Mouse (Mus musculus) lung, embryonic 15.5 days (tissue): ENCODE results near the gene Paqr4. TPM values are rescaled to one million over a fixed set of nuclear protein-coding genes. Genes with fewer than 3 reads are reported as not detected.
"Not testable (repeated sequence)": the region's sequence is repeated elsewhere in the genome, so short reads cannot be mapped to it uniquely, and the experiment has no call there.

Experiments
- ATAC-seq: fragments of 200-750 bp; cut with Nextera tagmentation; 2 replicates; pipeline ENCODE4 v1.8.0; 2017; ENCODE audit warnings: moderate number of reproducible peaks, borderline replicate concordance; ENCODE audit not compliant: low FRiP score, low TSS enrichment; ENCODE audit errors: extremely low read depth
- H3K27ac ChIP-seq: fragments of 300-500 bp; sonication (generic); 2 replicates; pipeline ENCODE4 v1.5.1; 2015; ENCODE audit warnings: moderate library complexity, mild to moderate bottlenecking, inconsistent platforms
- H3K27me3 ChIP-seq: fragments of 300-500 bp; sonication (generic); 2 replicates; pipeline ENCODE4 v1.6.1; 2015; ENCODE audit warnings: inconsistent platforms
- H3K36me3 ChIP-seq: fragments of 300-500 bp; sonication (generic); 2 replicates; pipeline ENCODE4 v1.6.1; 2015; ENCODE audit warnings: inconsistent platforms
- H3K4me1 ChIP-seq: fragments of 300-500 bp; sonication (generic); 2 replicates; pipeline ENCODE4 v1.6.1; 2015; ENCODE audit warnings: inconsistent platforms
- H3K4me2 ChIP-seq: fragments of 300-500 bp; sonication (generic); 2 replicates; pipeline ENCODE4 v1.6.1; 2015; ENCODE audit warnings: inconsistent platforms, mild to moderate bottlenecking, moderate library complexity
- H3K4me3 ChIP-seq: fragments of 300-500 bp; sonication (generic); 2 replicates; pipeline ENCODE4 v1.5.1; 2015; ENCODE audit warnings: mild to moderate bottlenecking, inconsistent platforms
- H3K9ac ChIP-seq: fragments of 300-500 bp; sonication (generic); 2 replicates; pipeline ENCODE4 v1.6.1; 2015; ENCODE audit warnings: inconsistent platforms
- H3K9me3 ChIP-seq: fragments of 300-500 bp; sonication (generic); 2 replicates; pipeline ENCODE4 v1.6.1; 2016; ENCODE audit warnings: inconsistent platforms
- WGBS: fragments of 180-500 bp; shearing (Covaris S2); methylation state at CpG from one replicate; pipeline ENCODE4 v1.1.7; 2015; 5-methylcytosine and 5-hydroxymethylcytosine counted together
- polyA plus RNA-seq: library from polyadenylated mRNA; unstranded; fragments of >200 nt; fragmentation: Nextera tagmentation; extraction: Ambion mirVana; gene quantifications from 2 replicates; pipeline ENCODE4 v1.2.1, GENCODE M21; 2015

Gene Paqr4
- 43.9 and 46.7 TPM in 2 replicates for polyA plus RNA-seq

GRCm38 (mm10) chr17:23740598-23741021 lies at the start of gene Paqr4:
Gene Paqr4 (minus strand): TSS chr17:23740867.
- Histone ChIP-seq H3K36me3 (peaks cover 14% of the 10 kb centered on the region), H3K27ac (peak within 1 kb of the TSS; percentile 73), H3K4me3 (peak within 1 kb of the TSS; percentile 66), H3K27me3 (peaks cover 52% of the 10 kb centered on the region), H3K4me1 (peaks cover 48% of the 10 kb centered on the region), H3K9ac (peak within 1 kb of the TSS; percentile 70), H3K4me2 (peak within 1 kb of the TSS; percentile 96), H3K9me3 (no peaks in the 10 kb centered on the region)
- 5% methylated on average over 13 of the region's 13 CpGs for WGBS
- peak; percentile 1; the same call in 1 of the 2 replicates for ATAC-seq

- H3K9me3 ChIP-seq, result no peaks in the 10 kb centered on the region
- H3K27ac ChIP-seq, result peak overlapping the region; percentile 81
- H3K9ac ChIP-seq, result peak overlapping the region; percentile 58
- peak overlapping the region; percentile 48 for H3K4me3 ChIP-seq
- H3K4me2 ChIP-seq, result peak overlapping the region; percentile 81
- 20% methylated on average over 8 of the region's 8 CpGs for WGBS
- H3K4me1 ChIP-seq, result peaks cover 27% of the 10 kb centered on the region
- no peaks in the 10 kb centered on the region for H3K27me3 ChIP-seq
- H3K36me3 ChIP-seq, result no peaks in the 10 kb centered on the region
- no peak for ATAC-seq
Observed at GRCm38 (mm10) chr17:23789749-23790268, 49.1 kb upstream of the Paqr4 start.

- peaks cover 27% of the 10 kb centered on the region for H3K4me1 ChIP-seq
- no peak overlapping the region for H3K4me2 ChIP-seq
- H3K27me3 ChIP-seq, result no peaks in the 10 kb centered on the region
- no peak overlapping the region for H3K9ac ChIP-seq
- H3K9me3 ChIP-seq, result no peaks in the 10 kb centered on the region
- ATAC-seq, result no peak
- WGBS, result 83% methylated on average over 4 of the region's 4 CpGs
- no peak overlapping the region for H3K4me3 ChIP-seq
- no peak overlapping the region for H3K27ac ChIP-seq
- no peaks in the 10 kb centered on the region for H3K36me3 ChIP-seq
Observed at GRCm38 (mm10) chr17:23788973-23789372, 48.3 kb upstream of the Paqr4 start.

GRCm38 (mm10) chr17:23786510-23786931 lies 45.9 kb upstream of the Paqr4 start:
- H3K9ac ChIP-seq, result peak overlapping the region; percentile 58; the same call in 1 of the 2 replicates
- H3K4me1 ChIP-seq, result peaks cover 27% of the 10 kb centered on the region
- no peak overlapping the region for H3K27ac ChIP-seq
- no peak for ATAC-seq
- peak overlapping the region; percentile 60 for H3K4me3 ChIP-seq
- WGBS, result 14% methylated on average over 13 of the region's 13 CpGs
- H3K36me3 ChIP-seq, result no peaks in the 10 kb centered on the region
- H3K27me3 ChIP-seq, result no peaks in the 10 kb centered on the region
- no peaks in the 10 kb centered on the region for H3K9me3 ChIP-seq
- peak overlapping the region; percentile 91 for H3K4me2 ChIP-seq

GRCm38 (mm10) chr17:23785561-23786471 lies 45.1 kb upstream of the Paqr4 start, which contains the start of gene Flywch2:
Gene Flywch2 (minus strand): TSS chr17:23786081.
- H3K36me3 ChIP-seq, result no peaks in the 10 kb centered on the region
- H3K27ac ChIP-seq, result peak within 1 kb of the TSS; percentile 13; the same call in 1 of the 2 replicates

GRCm38 (mm10) chr17:23783352-23783751 lies 42.7 kb upstream of the Paqr4 start:
- no peak overlapping the region for H3K27ac ChIP-seq
- H3K9ac ChIP-seq, result no peak overlapping the region
- no peaks in the 10 kb centered on the region for H3K9me3 ChIP-seq
- H3K4me1 ChIP-seq, result peaks cover 11% of the 10 kb centered on the region
- ATAC-seq, result no peak
- H3K4me3 ChIP-seq, result no peak overlapping the region
- H3K4me2 ChIP-seq, result no peak overlapping the region
- H3K36me3 ChIP-seq, result no peaks in the 10 kb centered on the region
- no peaks in the 10 kb centered on the region for H3K27me3 ChIP-seq

More at GRCm38 (mm10) chr17:23785561-23786471, 45.1 kb upstream of the Paqr4 start, which contains the start of gene Flywch2:
- H3K4me3 ChIP-seq, result peak within 1 kb of the TSS; percentile 60
- ATAC-seq, result peak; percentile 73
- H3K27me3 ChIP-seq, result no peaks in the 10 kb centered on the region
- peak within 1 kb of the TSS; percentile 91 for H3K4me2 ChIP-seq
- 2% methylated on average over 40 of the region's 43 CpGs for WGBS
- H3K9ac ChIP-seq, result peak within 1 kb of the TSS; percentile 58
- peaks cover 24% of the 10 kb centered on the region for H3K4me1 ChIP-seq
- no peaks in the 10 kb centered on the region for H3K9me3 ChIP-seq

- Histone ChIP-seq H3K9me3 (no peaks in the 10 kb centered on the region), H3K9ac (no peak overlapping the region), H3K4me2 (no peak overlapping the region), H3K36me3 (no peaks in the 10 kb centered on the region), H3K27ac (no peak overlapping the region), H3K4me3 (no peak overlapping the region), H3K27me3 (no peaks in the 10 kb centered on the region), H3K4me1 (no peaks in the 10 kb centered on the region)
- WGBS, result 40% methylated on average over 2 of the region's 2 CpGs
- ATAC-seq, result no peak
Observed at GRCm38 (mm10) chr17:23778447-23778846, 37.8 kb upstream of the Paqr4 start.

GRCm38 (mm10) chr17:23777141-23777540 lies 36.5 kb upstream of the Paqr4 start:
- 55% methylated on average over 2 of the region's 2 CpGs for WGBS
- no peak overlapping the region for H3K4me3 ChIP-seq
- ATAC-seq, result no peak
- no peak overlapping the region for H3K27ac ChIP-seq
- H3K4me1 ChIP-seq, result no peaks in the 10 kb centered on the region
- H3K36me3 ChIP-seq, result no peaks in the 10 kb centered on the region
- H3K27me3 ChIP-seq, result no peaks in the 10 kb centered on the region
- no peak overlapping the region for H3K9ac ChIP-seq
- no peaks in the 10 kb centered on the region for H3K9me3 ChIP-seq
- H3K4me2 ChIP-seq, result no peak overlapping the region

- WGBS, result 72% methylated on average over 10 of the region's 10 CpGs
- ATAC-seq, result no peak
- Histone ChIP-seq H3K27ac (no peak overlapping the region), H3K9ac (no peak overlapping the region), H3K4me3 (no peak overlapping the region), H3K27me3 (no peaks in the 10 kb centered on the region), H3K36me3 (no peaks in the 10 kb centered on the region), H3K9me3 (no peaks in the 10 kb centered on the region), H3K4me1 (no peaks in the 10 kb centered on the region), H3K4me2 (no peak overlapping the region)
Observed at GRCm38 (mm10) chr17:23776216-23776615, 35.5 kb upstream of the Paqr4 start.

- H3K9me3 ChIP-seq, result no peaks in the 10 kb centered on the region
- H3K4me1 ChIP-seq, result peaks cover 8% of the 10 kb centered on the region; the same call in 1 of the 2 replicates
- no peak overlapping the region for H3K27ac ChIP-seq
- ATAC-seq, result no peak
- no peaks in the 10 kb centered on the region for H3K36me3 ChIP-seq
- no peak overlapping the region for H3K4me2 ChIP-seq
- H3K27me3 ChIP-seq, result no peaks in the 10 kb centered on the region
- H3K4me3 ChIP-seq, result no peak overlapping the region
- H3K9ac ChIP-seq, result no peak overlapping the region
- 4% methylated on average over 12 of the region's 12 CpGs for WGBS
Observed at GRCm38 (mm10) chr17:23774090-23774489, 33.4 kb upstream of the Paqr4 start.

GRCm38 (mm10) chr17:23773676-23774075 lies 33.0 kb upstream of the Paqr4 start:
- Histone ChIP-seq H3K4me2 (no peak overlapping the region), H3K36me3 (no peaks in the 10 kb centered on the region), H3K9ac (no peak overlapping the region), H3K4me1 (peaks cover 8% of the 10 kb centered on the region; the same call in 1 of the 2 replicates), H3K27me3 (no peaks in the 10 kb centered on the region), H3K9me3 (no peaks in the 10 kb centered on the region), H3K27ac (no peak overlapping the region), H3K4me3 (no peak overlapping the region)
- ATAC-seq, result no peak
- 68% methylated on average over 6 of the region's 6 CpGs for WGBS

GRCm38 (mm10) chr17:23772219-23772556 lies 31.5 kb upstream of the Paqr4 start:
- H3K27me3 ChIP-seq, H3K4me3 ChIP-seq, H3K4me1 ChIP-seq, H3K9me3 ChIP-seq, H3K9ac ChIP-seq, H3K36me3 ChIP-seq, H3K4me2 ChIP-seq, H3K27ac ChIP-seq, ATAC-seq: not testable (repeated sequence)
- WGBS, result 70% methylated on average over 2 of the region's 2 CpGs
